Mouse (Mus musculus): Measurements from ENCODE around the gene Nfs1. TPM values are rescaled to one million over a fixed set of nuclear protein-coding genes. Genes with fewer than 3 reads are reported as not detected.
A peak's percentile ranks its signal among the peaks of the same experiment; 100 is the strongest.
"Not testable (repeated sequence)": the region's sequence is repeated elsewhere in the genome, so short reads cannot be mapped to it uniquely, and the experiment has no call there.

Gene Nfs1
- total RNA-seq, 2 experiments from 2014 or later, result 93.7 to 97.1 TPM

GRCm38 (mm10) chr2:156145486-156146130, 1.6 kb upstream of the Nfs1 start:
- no peak for DNase-seq

- no peak for DNase-seq
These were observed 619 bp downstream of the Nfs1 start for GRCm38 (mm10) chr2:156143367-156143766.

GRCm38 (mm10) chr2:156142820-156143219, 1.2 kb downstream of the Nfs1 start:
- DNase-seq, result no peak

- DNase-seq, result no peak
These were observed 8.3 kb downstream of the Nfs1 start for GRCm38 (mm10) chr2:156135695-156136094.

- no peak for DNase-seq
These were observed 9.8 kb downstream of the Nfs1 start for GRCm38 (mm10) chr2:156134161-156134560.

- DNase-seq, result no peak
These were observed 17.0 kb downstream of the Nfs1 start, which contains the start of gene Gm28036 for GRCm38 (mm10) chr2:156126992-156127391. Gene Gm28036 (minus strand): TSS chr2:156127092.

- no peak for DNase-seq
These were observed 20.3 kb downstream of the Nfs1 start for GRCm38 (mm10) chr2:156123731-156124130.

GRCm38 (mm10) chr2:156119566-156119965, 24.4 kb downstream of the Nfs1 start:
- no peak for DNase-seq

GRCm38 (mm10) chr2:156112080-156112423, 31.9 kb downstream of the Nfs1 start:
- DNase-seq, result not testable (repeated sequence)

GRCm38 (mm10) chr2:156111358-156112079, 32.5 kb downstream of the Nfs1 start, which contains the start of the genes Cpne1 and Rbm12:
Gene Cpne1 (minus strand): TSS chr2:156111965.
Gene Rbm12 (minus strand): TSS chr2:156111978.
- DNase-seq, result peak; percentile 92 to 95

- peak; percentile 5 to 33 for DNase-seq
These were observed 33.2 kb downstream of the Nfs1 start for GRCm38 (mm10) chr2:156110627-156111357.

- peak in 1 of 2 experiments; percentile 14 for DNase-seq
These were observed 52.1 kb downstream of the Nfs1 start for GRCm38 (mm10) chr2:156091926-156092325.

- no peak for DNase-seq
These were observed 54.2 kb downstream of the Nfs1 start for GRCm38 (mm10) chr2:156089799-156090198.

GRCm38 (mm10) chr2:156087391-156088110, 56.4 kb downstream of the Nfs1 start:
- DNase-seq, result no peak

- DNase-seq, result no peak
These were observed 59.4 kb downstream of the Nfs1 start for GRCm38 (mm10) chr2:156084541-156084940.

- DNase-seq, result no peak
These were observed 63.6 kb downstream of the Nfs1 start for GRCm38 (mm10) chr2:156080391-156080790.

GRCm38 (mm10) chr2:156079674-156080073, 64.3 kb downstream of the Nfs1 start:
- peak; percentile 33 to 48 for DNase-seq

GRCm38 (mm10) chr2:156079183-156079560, 64.8 kb downstream of the Nfs1 start:
- no peak for DNase-seq

- no peak for DNase-seq
These were observed 65.4 kb downstream of the Nfs1 start for GRCm38 (mm10) chr2:156078421-156079182.

- no peak for DNase-seq
These were observed 66.5 kb downstream of the Nfs1 start for GRCm38 (mm10) chr2:156077461-156077860.

- peak; percentile 34 to 54 for DNase-seq
These were observed 70.3 kb downstream of the Nfs1 start for GRCm38 (mm10) chr2:156073725-156074124.
